Mouse (Mus musculus) adrenal gland, postnatal 4 days (tissue): ENCODE measurements around the gene Scaf4. TPM values are rescaled to one million over a fixed set of nuclear protein-coding genes. Genes with fewer than 3 reads are reported as not detected.

Experiments used
- DNase-seq, 2 experiments: peaks; one replicate each; pipeline ENCODE4 v3.0.0; 2021 to 2022; ENCODE audit warnings: low spot score in 2 of 2, mixed read lengths in 2 of 2
- total RNA-seq, 2 experiments: library from RNA; stranded (reverse); gene quantifications; 2 replicates each; pipeline ENCODE4 v1.2.3; 2021

Gene Scaf4
- total RNA-seq, 2 experiments from 2014 or later: 57.1 to 68.3 TPM

DNA sequence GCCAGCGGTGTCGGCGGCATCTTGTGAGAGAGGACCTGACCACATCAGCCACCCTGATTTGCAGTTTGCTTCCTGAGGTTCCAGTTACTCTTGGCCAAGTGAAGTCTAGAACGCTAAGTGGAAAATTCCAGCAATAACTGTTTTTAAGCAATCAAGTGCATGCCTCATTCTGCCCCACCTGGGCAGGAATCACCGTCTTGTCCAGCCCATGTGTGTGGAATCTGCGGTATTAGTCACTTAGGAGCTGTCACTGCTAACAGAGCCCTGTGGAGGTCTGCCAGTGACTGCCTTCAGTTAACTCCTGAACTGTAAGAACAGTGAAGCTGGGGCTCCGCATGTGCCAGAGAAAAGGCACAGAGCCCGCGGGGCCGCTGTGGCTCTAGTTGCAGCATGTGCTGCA lies 73.6 kb downstream of the Scaf4 start:
- DNase-seq: no peak

DNA sequence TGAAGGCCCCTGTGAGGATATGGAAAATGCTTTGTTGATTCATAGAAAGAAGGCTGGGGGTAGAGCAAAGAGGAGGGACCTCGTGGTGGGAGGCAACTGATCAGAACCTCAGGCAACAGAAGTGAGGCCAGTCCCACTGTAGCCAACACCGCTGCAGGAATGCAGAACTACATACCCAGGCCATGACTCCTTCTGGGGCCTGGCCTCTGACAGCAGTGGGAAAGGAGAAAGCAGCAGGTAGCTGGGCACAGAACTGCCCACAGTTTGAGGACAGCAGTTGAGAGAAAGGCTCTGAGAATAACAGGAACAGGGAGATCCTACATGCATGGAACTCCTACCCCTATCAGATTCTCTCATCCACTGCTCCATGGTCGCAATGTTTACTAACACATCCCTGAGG lies 75.3 kb downstream of the Scaf4 start:
- no peak for DNase-seq

DNA sequence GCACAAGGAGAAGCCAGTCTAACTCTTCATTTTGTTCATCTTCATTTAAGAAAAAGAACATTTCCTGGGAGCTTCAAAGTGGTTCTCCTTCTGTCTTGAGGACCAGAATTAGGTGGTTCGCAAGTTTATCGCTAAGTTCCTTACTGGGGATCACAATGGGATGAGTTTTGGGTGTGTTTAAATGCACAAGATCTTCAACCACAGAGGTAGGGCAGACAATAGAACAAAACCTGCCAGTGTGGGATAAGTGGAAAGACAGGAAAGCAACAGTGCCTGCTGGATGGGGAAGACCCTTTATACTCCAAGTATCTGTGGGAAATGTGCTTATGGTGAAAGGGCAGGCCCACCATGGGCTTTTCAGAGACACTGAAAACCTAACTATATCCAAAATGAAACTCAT lies 79.4 kb downstream of the Scaf4 start:
- no peak for DNase-seq

DNA sequence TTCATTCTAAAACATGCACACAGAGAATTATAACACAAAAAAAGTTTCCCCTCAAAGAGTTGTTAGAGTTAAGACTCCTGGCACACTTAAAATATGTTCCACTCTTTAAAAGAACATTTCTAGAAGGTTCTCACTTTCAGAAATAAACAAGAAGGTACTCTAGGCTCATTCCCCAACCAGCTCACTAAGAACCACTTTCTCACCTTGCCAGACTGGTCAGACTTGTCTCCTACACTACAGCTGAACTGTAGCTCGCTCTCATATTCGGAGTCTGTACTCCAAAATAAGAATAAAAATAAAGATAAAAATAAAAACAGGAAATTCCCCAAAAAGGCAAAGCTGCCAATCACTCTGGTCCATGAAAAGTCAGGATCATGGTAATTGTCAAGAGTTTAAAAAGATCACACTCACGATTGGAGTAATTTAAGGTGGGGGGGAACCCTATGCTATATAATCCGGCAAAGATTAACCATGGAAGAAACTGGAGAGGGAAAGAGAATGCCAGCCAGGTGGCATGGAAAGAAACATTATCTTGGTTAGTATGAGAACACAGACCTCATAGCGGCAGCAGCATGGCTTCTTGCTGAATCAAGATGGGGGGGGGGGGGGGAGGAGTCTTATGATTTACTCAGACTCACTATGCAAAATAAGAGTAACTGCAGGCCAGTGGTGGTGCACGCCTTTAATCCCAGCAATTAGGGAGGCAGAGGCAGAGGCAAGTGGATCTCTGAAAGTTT lies 80.9 kb downstream of the Scaf4 start:
- DNase-seq: no peak

DNA sequence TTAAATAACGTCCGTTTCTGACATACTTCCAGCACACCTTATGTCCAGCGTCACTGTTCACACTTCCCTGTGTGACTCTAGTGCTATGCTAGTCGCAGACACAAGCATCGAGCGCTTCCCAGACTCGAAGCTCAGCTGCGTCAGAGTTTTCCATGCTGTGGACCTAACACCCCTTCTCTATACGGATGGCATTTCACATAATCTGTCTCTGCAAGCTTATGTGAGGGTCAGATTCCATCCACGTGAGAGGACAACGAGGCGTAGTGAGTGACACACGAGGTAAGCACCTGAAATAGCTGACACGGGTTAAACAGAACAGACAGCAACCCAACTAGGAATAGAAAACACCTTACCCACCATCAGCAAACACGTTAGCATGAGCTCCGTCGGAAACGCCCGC lies 82.2 kb downstream of the Scaf4 start:
- DNase-seq: no peak

DNA sequence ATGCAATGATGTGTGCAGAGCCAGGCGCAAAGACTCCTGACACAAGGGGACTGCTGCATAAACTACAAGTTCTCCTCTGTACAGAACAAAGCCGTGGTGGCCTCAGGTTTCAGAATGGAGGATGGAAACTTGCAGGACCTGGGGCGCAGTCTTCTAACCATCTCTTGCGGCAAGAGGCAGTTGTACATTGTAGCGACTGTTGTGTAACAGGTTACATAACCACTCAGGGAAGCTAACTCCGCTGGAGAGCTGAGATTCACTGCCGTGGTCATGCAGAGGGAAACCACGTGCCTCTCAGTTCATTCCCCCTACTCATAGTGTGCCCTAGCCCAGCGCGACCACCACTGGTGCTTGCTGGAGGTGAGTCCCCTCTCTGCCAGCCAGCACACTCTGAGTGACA lies 85.1 kb downstream of the Scaf4 start:
- DNase-seq: no peak

DNA sequence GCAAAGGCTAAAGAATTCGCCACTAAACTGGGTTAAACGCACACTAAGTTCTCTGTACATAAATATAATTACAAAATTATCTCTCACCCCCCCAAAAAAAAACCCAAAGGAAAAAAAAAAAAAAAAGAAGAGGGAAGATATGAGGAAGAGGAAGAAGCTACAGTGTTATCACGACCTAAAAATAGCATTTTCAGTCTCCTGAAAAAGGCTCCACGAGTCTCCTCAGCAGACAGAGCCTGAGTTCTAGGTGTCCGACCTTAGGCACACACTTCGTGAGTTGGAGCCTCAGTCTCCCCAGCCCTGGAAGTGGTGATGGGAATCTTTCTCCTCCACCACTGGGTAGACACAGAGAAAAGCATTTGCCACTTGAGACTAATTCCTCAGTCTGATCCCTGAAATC lies 85.7 kb downstream of the Scaf4 start:
- no peak for DNase-seq

DNA sequence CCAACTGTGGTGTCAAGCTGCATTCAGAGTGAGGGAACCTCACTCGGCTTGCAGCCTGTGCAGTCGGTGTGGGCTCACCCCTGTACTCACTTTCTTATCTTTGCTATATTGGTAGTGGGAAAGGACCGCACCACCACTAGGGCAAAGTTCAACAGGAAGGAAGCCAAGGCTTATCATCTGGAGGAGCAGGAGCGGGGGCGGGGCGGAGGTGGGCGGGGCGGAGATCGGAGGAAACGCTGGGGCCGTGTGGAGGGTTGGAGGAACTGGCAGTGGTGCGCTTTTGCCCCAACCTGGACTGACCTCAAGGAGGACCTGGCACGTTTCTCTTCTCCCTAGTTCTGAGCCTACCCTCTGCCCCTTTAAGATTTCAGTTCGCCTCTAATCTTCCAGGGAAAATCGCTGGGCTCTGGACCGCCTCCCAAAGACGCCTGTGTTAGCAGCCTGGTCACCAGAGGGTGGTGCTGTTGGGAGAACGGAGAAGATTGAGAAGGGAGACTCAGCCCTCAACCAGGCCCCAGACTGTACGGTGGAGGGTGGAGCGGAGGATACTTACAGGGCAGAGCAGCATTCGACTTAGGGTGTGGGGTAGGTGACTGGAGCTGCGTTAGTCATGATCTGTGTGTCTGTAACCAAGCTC lies 86.8 kb downstream of the Scaf4 start:
- DNase-seq: peak; percentile 43 to 65

DNA sequence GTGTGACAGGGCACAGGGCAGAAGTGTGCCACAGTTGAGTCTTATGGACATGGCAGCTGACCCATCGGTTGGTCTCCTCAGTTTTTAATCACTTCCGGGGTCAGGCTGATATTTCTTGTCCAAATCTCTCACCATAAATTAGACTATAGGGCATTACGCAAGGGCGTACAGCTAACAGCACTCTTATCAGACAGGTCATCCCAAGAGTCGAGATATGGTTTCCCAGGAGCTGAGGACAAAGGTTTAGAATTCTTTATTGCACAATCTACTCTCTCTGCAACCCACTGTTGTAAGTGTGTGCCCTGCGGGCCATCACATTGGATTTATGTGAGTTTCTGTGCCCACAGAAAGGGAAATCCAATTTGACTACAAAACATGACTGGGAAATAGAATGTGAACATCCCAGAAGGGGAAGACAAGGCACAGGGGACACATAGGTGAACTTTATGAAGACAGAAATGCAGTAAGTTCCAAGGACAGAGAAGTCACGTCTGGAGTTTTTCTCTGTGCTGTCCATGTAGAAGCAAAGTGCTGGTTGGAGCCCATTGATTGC lies 87.5 kb downstream of the Scaf4 start:
- DNase-seq: no peak

DNA sequence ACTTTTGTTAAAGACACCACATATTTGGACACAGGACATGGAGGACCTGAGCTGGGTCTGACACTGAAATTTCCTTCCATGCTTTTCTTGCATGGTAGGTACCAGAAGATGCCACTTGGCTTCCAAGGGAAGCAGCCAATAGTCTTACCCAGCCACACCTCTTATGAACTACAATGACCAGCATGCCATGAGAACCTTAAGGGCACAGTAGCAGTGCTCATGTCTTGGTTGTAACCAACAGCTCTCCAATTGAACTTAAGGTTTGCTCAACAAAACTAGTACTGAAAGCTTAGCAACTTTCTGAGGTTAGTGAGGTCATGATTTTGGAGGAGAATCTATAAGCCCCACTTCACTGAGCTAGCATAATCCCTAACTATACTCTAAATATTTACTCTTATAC lies 90.6 kb downstream of the Scaf4 start:
- DNase-seq: no peak

DNA sequence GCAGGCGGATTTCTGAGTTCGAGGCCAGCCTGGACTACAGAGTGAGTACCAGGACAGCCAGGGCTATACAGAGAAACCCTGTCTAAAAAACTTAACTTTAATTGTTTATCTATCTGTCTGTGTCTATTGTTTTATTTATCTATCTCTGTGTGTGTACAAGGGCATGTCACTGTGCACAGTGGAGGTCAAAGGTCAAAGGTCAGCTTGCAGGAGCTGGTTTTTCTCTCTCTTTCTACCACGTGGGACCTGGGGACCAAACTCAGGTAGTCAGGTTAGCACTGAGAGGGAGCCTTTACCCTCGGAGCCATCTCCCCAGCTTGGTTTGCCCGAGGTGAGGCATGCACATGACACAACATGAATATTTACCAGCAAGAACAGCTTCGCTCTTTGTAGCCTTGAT lies 93.0 kb downstream of the Scaf4 start:
- no peak for DNase-seq

DNA sequence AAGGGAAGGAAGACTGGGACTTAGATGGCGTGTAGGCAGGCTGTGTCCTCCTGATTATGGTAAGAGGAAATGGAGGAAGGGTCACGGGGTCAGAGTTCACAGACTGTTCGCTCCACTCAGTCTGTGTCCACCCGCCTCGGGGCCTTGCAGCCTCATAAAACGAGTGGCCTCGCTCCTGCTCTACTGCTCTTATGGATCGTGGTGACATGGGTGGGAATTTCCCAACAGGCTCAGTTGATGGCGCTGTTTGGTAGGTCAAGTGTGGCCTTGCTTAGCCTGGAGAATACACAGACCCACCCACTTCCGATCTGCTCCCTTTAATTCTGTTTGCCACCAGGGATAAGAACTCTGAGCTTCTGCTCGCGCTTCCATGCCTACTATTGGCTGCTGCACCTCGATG lies 96.8 kb downstream of the Scaf4 start:
- peak in 1 of 2 experiments; percentile 34 for DNase-seq

DNA sequence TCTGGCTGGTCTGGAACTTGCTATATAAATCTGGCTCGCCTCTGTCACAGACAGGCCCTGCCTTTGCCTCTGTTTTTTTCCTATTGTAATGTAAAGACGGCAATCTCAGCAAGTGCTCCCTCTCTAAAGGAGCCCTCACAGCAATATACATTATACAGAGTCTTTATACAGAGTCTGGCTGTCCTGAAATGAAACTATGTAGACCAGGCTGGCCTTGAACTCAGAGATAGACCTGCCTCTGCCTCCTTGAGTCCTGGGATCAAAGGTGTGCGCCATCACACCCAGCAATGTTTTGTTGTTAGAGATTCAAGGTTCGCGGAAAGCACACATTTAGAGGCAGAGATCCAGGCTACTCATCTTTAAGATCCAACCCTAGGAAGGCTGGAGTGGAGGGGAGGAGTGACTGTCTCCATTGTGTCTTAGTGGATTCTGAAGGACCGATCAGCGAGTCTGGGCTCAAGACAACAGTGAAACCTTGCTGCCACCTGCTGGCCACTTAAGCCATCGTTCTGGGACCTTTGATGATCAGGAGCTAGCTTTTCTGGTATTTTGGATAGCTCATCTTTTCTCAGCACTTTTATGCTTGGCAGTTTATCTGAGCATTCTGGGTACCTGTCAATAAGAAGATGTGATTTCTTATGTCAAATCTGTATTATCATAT lies 98.2 kb downstream of the Scaf4 start:
- DNase-seq: peak; percentile 36 to 58

DNA sequence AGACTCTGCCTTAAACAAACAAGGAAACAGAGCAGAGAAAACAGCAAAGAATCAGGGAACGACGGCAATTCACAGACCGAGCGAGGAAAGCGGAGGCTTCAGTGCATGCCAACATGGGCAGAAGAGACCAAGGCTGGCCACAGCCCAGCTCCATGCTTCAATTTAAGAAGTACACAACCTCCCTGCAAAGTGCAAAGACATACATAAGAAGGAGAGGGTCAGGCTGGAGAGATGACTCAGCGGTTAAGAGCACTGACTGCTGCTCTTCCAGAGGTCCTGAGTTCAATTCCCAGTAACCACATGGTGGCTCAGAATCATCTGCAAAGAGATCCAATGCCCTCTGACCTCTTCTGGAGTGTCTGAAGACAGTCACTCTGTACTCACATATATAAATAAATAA lies 100.2 kb downstream of the Scaf4 start:
- DNase-seq: no peak

DNA sequence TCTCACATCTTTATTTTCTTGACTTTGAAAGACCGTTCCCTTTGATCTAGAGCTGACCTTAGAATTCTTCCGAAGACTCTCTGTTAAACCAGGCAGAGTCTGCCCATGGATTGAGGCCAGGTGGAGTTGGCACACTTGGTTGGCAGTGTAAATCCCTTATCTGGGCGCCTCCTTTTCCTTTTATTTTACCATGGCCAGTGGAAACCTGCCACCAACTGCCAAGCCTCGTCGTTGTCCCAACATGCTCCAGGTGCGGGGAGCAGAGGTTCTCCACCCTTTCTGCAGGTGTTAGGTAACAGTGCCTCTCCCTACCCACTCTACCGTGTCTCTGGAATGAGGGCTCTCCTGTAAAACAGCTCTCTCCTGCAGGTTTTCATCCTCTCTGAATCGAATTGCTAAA lies 102.6 kb downstream of the Scaf4 start:
- no peak for DNase-seq

DNA sequence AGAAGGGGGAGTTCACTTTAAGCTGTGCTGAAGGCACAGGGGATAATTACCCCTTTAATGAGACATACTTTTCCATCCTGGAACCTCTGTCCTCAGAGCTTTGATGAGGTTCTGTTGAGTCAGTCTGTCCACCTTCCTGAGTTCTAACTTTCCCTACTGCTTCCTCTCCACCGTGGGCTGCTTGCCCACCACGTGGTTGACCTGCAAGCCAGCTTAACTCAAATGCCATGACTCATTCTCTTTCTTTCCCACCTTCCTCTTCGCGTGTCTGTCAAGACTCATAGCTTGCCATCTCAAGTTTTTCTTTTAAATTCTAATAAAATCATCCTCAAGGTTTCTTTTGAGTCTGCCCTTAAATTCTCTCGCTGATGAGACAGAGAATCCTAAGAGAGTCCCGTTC lies 103.3 kb downstream of the Scaf4 start:
- no peak for DNase-seq

DNA sequence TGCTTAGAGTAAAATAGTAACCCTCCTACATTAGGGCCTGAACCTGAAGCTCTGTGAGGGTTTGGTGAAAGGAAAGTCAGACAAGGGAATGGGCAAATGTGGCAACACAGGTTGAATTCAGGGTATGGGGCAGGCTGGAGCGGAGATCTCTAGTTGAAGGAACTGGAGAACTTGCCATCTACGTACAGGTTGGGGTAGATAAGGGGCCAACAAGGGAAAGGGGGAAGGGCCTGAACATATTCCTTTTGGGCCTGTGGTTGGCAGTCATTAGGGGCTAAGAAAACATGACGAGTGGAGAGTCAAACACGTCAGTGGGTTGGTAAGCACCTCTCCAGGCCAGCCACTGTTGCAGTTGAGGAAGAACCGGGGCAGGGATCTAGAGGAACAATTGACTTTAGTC lies 104.4 kb downstream of the Scaf4 start:
- DNase-seq: no peak

DNA sequence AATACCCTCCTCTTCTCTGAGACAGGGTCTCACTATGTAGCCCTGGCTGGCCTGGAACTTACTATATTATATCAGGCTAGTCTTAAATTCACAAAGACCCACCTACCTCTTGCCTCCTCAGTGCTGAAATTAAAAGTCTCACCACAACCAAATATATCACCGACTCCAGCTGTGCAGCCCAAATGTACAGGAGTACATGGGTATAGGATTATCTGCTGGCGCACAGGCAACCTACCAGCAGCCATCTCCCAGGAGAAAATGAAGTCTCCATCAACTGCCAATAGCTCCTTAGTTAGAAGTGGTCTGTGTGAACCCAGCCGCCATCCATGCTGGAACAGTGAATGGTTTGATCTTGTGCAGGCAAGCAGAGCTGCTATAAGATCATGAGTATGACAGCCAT lies 105.9 kb downstream of the Scaf4 start:
- DNase-seq: no peak

DNA sequence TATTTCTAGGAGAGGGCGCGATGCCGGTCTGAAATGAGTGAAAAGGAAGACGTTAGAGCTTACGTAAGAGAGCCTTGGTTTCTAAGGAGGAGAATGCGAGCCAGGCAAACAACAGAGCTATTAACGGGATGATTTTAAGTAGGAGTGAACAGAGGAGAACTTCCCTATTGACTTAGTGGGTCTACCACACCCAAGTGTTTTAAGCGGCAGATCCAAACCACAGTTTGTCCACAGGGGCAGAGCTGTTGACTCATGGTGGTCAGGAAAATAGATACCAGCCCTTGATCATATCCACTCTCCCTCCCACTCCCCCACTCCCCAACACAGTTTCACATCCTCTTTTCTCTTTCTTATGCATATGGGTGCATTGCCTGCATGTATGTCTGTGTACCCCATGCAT lies 106.9 kb downstream of the Scaf4 start:
- no peak for DNase-seq

DNA sequence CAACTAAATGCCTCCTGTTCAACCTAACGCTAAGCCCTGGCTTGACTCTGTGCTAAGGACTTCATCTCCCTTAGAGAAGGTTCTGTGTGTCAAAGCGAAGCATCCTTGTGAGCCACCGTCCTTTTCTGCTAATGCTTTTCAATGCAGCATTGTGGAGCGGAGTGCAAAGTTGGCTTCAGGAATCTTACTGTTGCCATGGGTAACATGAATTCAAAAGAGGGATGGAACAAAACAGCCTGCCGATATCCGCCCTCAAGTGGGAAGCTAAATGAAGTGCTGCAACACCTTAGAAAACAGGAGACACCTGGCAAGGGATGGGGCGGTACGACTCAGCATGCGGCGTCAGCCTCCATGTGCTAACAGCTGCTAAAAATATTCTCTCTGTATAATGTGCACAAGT lies 107.8 kb downstream of the Scaf4 start:
- no peak for DNase-seq
